Mouse (Mus musculus) CH12.LX (cell line): ENCODE data around the gene Prdm10. TPM values are rescaled to one million over a fixed set of nuclear protein-coding genes. Genes with fewer than 3 reads are reported as not detected.

Experiments
- DNase-seq: peaks from one replicate; pipeline ENCODE4 v3.0.0-alpha.2; 2013; ENCODE audit errors: extremely low read depth
- H3K27ac ChIP-seq: 2 replicates; pipeline ENCODE4 v1.5.1; 2012; ENCODE audit warnings: low read depth, mild to moderate bottlenecking, control low read depth, moderate library complexity; ENCODE audit not compliant: insufficient read depth
- H3K27me3 ChIP-seq: replicated peaks from 2 replicates; pipeline ENCODE3; 2012; ENCODE audit warnings: inconsistent platforms
- H3K36me3 ChIP-seq, 2 experiments: replicated peaks in 1 of 2; 2 replicates each; pipeline versions ENCODE3 to v1.6.1; 2012; ENCODE audit warnings: inconsistent platforms in 1 of 2, low read length in 1 of 2, mild to moderate bottlenecking in 1 of 2, mixed read lengths in 1 of 2, moderate library complexity in 1 of 2; ENCODE audit not compliant: control insufficient read depth in 1 of 2, insufficient read depth in 1 of 2
- H3K4me1 ChIP-seq, 2 experiments: 2 replicates each; pipeline ENCODE4 v1.6.1; 2012; ENCODE audit warnings: inconsistent platforms in 1 of 2, moderate library complexity in 1 of 2; ENCODE audit not compliant: insufficient read depth in 2 of 2, control insufficient read depth in 1 of 2
- H3K4me2 ChIP-seq: 2 replicates; pipeline ENCODE4 v1.6.1; 2012; ENCODE audit warnings: low read depth, mild to moderate bottlenecking, control low read depth; ENCODE audit not compliant: poor library complexity, insufficient read depth, severe bottlenecking
- H3K4me3 ChIP-seq, 3 experiments: fragments of 150-350 bp in 1 of 3; sonication (generic) in 1 of 3; replicated peaks in 1 of 3; 2 replicates each; pipeline versions ENCODE3 to v1.5.1; 2011 to 2012; ENCODE audit warnings: low read depth in 2 of 3, low read length in 2 of 3, mild to moderate bottlenecking in 2 of 3, moderate library complexity in 2 of 3, control low read depth in 1 of 3, improper control_type of control experiment in 1 of 3, inconsistent platforms in 1 of 3, mixed read lengths in 1 of 3; ENCODE audit not compliant: poor library complexity in 1 of 3
- H3K79me2 ChIP-seq: replicated peaks from 2 replicates; pipeline ENCODE4 v1.6.1; 2012; ENCODE audit warnings: mild to moderate bottlenecking, moderate library complexity; ENCODE audit not compliant: control insufficient read depth, poor library complexity, insufficient read depth, severe bottlenecking; ENCODE audit errors: extremely low read depth
- H3K9ac ChIP-seq: 2 replicates; pipeline ENCODE4 v1.6.1; 2012; ENCODE audit warnings: low read depth, mild to moderate bottlenecking, control low read depth, moderate library complexity; ENCODE audit not compliant: insufficient read depth
- H3K9me3 ChIP-seq: replicated peaks from 2 replicates; pipeline ENCODE3; 2012; ENCODE audit warnings: low read length, inconsistent platforms, mixed read lengths
- E2F4 ChIP-seq: IDR thresholded peaks from 2 replicates; pipeline ENCODE4 v1.6.1; 2011; ENCODE audit warnings: low read depth, low read length, improper control_type of control experiment; ENCODE audit not compliant: insufficient replicate concordance
- ELF1 ChIP-seq: IDR thresholded peaks from 2 replicates; pipeline ENCODE4 v1.6.1; 2014; ENCODE audit warnings: low read depth, mild to moderate bottlenecking, inconsistent platforms, low read length, improper control_type of control experiment
- ETS1 ChIP-seq: conservative IDR thresholded peaks from 2 replicates; pipeline ENCODE4 v1.6.1; 2012; ENCODE audit warnings: low read depth, mild to moderate bottlenecking, inconsistent platforms, low read length, improper control_type of control experiment, moderate library complexity
- HCFC1 ChIP-seq: IDR thresholded peaks from 2 replicates; pipeline ENCODE4 v1.6.1; 2012; ENCODE audit warnings: low read depth, mild to moderate bottlenecking, inconsistent platforms, low read length, improper control_type of control experiment
- JUN ChIP-seq: IDR thresholded peaks from 2 replicates; pipeline ENCODE4 v1.6.1; 2011; ENCODE audit warnings: low read depth, mild to moderate bottlenecking, low read length, improper control_type of control experiment, moderate library complexity; ENCODE audit not compliant: insufficient read depth
- JUND ChIP-seq: conservative IDR thresholded peaks from 2 replicates; pipeline ENCODE4 v1.6.1; 2011; ENCODE audit warnings: low read depth, low read length, improper control_type of control experiment
- KAT2A ChIP-seq: IDR thresholded peaks from 2 replicates; pipeline ENCODE4 v1.6.1; 2012; ENCODE audit warnings: low read length, improper control_type of control experiment, inconsistent platforms; ENCODE audit not compliant: insufficient replicate concordance
- MXI1 ChIP-seq: IDR thresholded peaks from 2 replicates; pipeline ENCODE4 v1.6.1; 2011; ENCODE audit warnings: mild to moderate bottlenecking, low read depth, low read length, improper control_type of control experiment
- NELFE ChIP-seq: IDR thresholded peaks from 2 replicates; pipeline ENCODE4 v1.6.1; 2011; ENCODE audit warnings: low read depth, low read length, improper control_type of control experiment
- PAX5 ChIP-seq: IDR thresholded peaks from 2 replicates; pipeline ENCODE4 v1.6.1; 2012; ENCODE audit warnings: low read length, inconsistent platforms, mixed read lengths
- SIN3A ChIP-seq: IDR thresholded peaks from 2 replicates; pipeline ENCODE4 v1.6.1; 2012; ENCODE audit warnings: low read length, improper control_type of control experiment, inconsistent platforms
- UBTF ChIP-seq: IDR thresholded peaks from 2 replicates; pipeline ENCODE4 v1.6.1; 2012; ENCODE audit warnings: low read depth, mild to moderate bottlenecking, inconsistent platforms, low read length, improper control_type of control experiment, moderate library complexity
- USF2 ChIP-seq: conservative IDR thresholded peaks from 2 replicates; pipeline ENCODE4 v1.6.1; 2011; ENCODE audit warnings: low read depth, low read length, improper control_type of control experiment
- ZKSCAN1 ChIP-seq: IDR thresholded peaks from 2 replicates; pipeline ENCODE4 v1.6.1; 2012; ENCODE audit warnings: low read depth, inconsistent platforms, low read length, improper control_type of control experiment, borderline replicate concordance
- dilution Hi-C: fragments of 300-500 bp; cut with MboI; formaldehyde crosslinking; loops from 2 replicates; pipeline ENCODE4 v1.14.3; 2020; ENCODE audit warnings: low sequenced_read_pairs; ENCODE audit not compliant: extremely low pct_unique_long_range_greater_than_20kb, extremely low pct_ligation_motif_present
- in situ Hi-C: fragments of 300-500 bp; cut with MboI; formaldehyde crosslinking; loops from 3 replicates; pipeline ENCODE4 v1.14.3; 2019; ENCODE audit warnings: low sequenced_read_pairs, low pct_ligation_motif_present, low pct_unique_long_range_greater_than_20kb, mixed read lengths
- polyA plus RNA-seq: library from polyadenylated mRNA; unstranded; fragments of >175 nt; gene quantifications from 2 replicates; pipeline ENCODE4 v1.2.1, GENCODE M21; 2012; ENCODE audit warnings: low read depth; ENCODE audit not compliant: insufficient read length
- total RNA-seq, 2 experiments: library from RNA; depleted of rRNA; stranded (reverse); fragments of 300-350 nt in 1 of 2; fragments of >200 nt in 1 of 2; gene quantifications; 2 replicates each; pipeline ENCODE4 v1.2.3; 2012 to 2014

Prdm10 gene
- total and polyA plus RNA-seq, 3 experiments = 4.5 to 6.7 (median 4.7) TPM

DNA sequence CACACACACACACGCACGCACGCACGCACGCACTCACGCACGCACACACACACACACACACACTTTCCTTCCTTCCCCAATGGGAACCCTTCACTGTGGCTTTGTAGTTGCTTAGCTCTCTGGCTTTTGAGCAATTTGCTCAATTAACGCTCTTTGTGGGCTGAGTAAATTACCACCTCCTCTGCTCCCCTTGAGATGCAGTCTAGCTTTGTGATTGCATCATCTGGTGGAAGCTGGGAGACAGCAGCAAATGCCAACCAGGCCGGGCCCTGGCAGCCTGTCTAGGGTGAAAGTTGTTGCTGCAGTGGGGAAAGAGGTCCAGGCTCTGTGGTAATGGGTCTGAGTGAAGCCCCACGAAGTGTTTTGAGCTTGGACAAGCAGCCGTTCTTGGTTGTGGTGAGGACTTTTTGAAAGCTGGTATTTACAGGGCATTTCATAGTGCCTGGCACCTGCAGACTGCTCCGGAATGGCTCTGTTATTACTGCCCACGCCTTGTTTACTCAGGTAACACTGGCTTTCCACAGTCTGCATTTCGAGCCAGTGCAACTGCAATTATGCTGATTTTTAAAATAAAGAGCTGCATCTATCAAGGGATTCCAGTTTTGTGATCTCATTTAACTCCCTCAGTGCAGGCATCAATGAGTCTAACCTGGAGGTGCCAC lies 10.0 kb downstream of the Prdm10 start:
- Histone ChIP-seq H3K4me3 (no peak overlapping the region), H3K9me3 (no peaks in the 10 kb centered on the region), H3K27ac (no peak overlapping the region), H3K79me2 (0 out of 2 replicates have a peak, but pooled peaks cover 3% of the 10 kb centered on the region)
- TF ChIP-seq JUN = no peak
- no peak for TF ChIP-seq HCFC1
- TF ChIP-seq ZKSCAN1 = no peak
- TF ChIP-seq, all 38 proteins: peak for 0
- H3K4me1 ChIP-seq = peaks cover 8 to 13% of the 10 kb centered on the region in 2 experiments; a peak in 2 of 4 replicates
- no peak overlapping the region for H3K9ac ChIP-seq
- dilution Hi-C loops (no loop called here), in situ Hi-C loops (no loop called here)
- peaks cover 0 to 7% of the 10 kb centered on the region in 2 experiments for H3K36me3 ChIP-seq
- H3K4me2 ChIP-seq = no peak overlapping the region
- DNase-seq = no peak
- H3K27me3 ChIP-seq = no peaks in the 10 kb centered on the region

DNA sequence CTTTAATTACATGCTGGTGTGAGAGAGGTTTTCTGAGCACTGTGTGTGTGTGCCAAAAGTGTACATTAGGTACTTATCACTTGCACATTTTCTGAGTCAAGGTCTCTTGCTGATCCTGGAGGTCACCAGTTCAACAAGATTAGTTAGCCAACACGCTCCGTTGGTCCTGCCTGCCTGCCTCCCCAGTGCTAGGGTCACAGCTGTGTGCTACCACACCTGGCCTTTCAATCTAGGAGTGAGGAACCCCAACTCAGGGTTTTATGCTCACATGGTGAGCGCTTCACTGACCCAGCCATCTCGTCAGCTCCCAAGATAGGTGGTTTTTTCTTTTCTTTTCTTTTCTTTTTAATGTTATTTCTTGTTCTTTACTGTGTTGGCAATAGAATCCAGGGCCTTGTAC lies 11.6 kb downstream of the Prdm10 start:
- DNase-seq = no peak
- H3K4me3 ChIP-seq = no peak overlapping the region
- no peak for TF ChIP-seq UBTF
- TF ChIP-seq E2F4 = no peak
- TF ChIP-seq NELFE = no peak
- no peak for TF ChIP-seq SIN3A
- no peak for TF ChIP-seq JUND
- TF ChIP-seq ZKSCAN1 = no peak
- no peak for TF ChIP-seq PAX5
- no peak for TF ChIP-seq ELF1
- no peak for TF ChIP-seq HCFC1
- no peak for TF ChIP-seq USF2
- TF ChIP-seq MXI1 = no peak
- TF ChIP-seq ETS1 = no peak
- TF ChIP-seq JUN = no peak
- TF ChIP-seq KAT2A = no peak
- TF ChIP-seq, all 38 proteins: peak for 0
- Histone ChIP-seq H3K4me2 (no peak overlapping the region), H3K4me1 (peaks cover 4 to 13% of the 10 kb centered on the region in 2 experiments; a peak in 1 of 4 replicates), H3K27ac (no peak overlapping the region), H3K27me3 (no peaks in the 10 kb centered on the region), H3K9me3 (no peaks in the 10 kb centered on the region), H3K9ac (no peak overlapping the region), H3K79me2 (no peaks in the 10 kb centered on the region), H3K36me3 (peaks cover 0 to 3% of the 10 kb centered on the region in 2 experiments)
- in situ Hi-C loops (no loop called here), dilution Hi-C loops (no loop called here)
